Mouse (Mus musculus) adrenal gland, adult (tissue): ENCODE results near the gene Fryl.

Experiments
- DNase-seq, 2 experiments: peaks; one replicate each; pipeline ENCODE4 v3.0.0; 2022 to 2023; ENCODE audit warnings: low spot score in 1 of 2; ENCODE audit not compliant: inconsistent age in 2 of 2

Fryl gene

GRCm38 (mm10) chr5:73198690-73199089 lies 57.7 kb downstream of the Fryl start:
- peak in 1 of 2 experiments; percentile 21 for DNase-seq

- no peak for DNase-seq
Observed at GRCm38 (mm10) chr5:73197796-73198195, 58.6 kb downstream of the Fryl start.

DNA sequence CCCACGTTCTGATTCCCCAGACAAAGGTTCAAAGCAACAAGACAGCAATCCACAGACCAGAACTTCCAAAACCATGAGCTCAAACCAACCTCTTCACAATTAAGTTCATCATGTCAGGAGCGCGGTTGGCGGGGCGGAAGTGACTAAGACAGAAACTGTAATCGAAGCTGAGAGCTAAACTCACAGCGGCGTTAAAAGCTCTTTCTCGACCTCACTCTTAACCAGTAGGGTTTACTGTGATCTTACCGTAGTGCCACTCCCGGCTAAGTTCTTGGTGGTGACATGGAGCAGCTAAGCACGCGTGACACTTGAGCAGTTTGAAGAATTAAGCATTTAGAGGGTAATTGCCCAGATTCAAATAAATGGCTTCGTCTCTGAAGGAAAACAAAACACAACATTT lies 61.7 kb downstream of the Fryl start:
- DNase-seq, result no peak

DNA sequence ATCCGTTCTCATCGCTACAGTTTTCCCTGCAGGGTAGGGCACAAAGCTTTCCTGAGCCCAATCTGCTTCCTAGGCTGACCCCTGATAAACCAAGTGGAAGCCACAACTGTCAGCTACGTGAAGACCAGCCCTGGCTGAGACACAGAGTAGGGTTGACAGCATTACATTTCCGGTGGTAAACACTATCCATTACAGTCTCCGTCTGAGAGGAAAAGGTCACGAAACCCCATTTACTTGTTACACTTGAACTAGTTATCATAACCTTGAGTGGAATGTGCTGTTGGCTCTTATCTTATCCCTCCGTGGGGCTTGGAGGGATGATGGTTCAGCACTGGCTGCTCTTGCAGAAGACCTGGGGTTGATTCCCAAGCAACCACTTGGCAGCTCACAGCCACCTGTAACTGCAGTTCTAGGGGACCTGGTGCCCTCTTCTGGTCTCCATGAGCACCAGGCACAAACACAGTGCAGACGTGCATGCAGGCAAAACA lies 62.3 kb downstream of the Fryl start:
- DNase-seq, result peak; percentile 27 to 71

GRCm38 (mm10) chr5:73193627-73194026 lies 62.8 kb downstream of the Fryl start:
- no peak for DNase-seq

DNA sequence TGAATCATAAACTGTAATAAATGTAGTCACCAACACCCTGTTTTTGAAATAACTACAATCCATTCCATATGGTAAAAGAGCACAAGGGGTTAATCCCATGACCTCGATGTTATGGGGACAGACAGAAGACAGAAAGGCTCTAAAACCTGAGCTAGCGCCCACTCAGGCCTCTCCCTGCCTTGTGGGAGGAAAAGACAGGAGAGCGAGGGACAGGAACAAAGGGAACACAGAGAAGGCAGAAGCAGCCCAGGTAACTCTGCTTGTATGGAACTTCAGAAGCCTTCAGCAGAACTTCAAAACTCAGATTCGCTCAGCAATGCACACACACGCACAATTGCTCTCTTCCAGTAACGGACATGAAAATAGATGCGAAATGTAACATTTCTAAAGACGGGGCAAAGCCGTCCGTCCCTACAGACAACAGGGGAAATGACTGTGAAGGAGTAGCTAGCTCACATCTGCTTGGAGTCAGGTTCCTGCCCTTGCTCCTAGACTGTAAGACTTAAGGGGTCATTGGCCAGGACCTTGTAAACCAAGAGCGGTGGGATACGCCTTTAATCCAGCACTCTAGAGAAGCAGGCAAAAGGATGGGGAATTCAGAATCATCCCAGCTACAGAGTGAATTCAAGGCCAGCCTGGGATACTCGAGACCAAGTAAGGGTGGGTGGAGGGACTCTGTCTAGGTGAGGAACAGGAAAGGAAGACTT lies 63.4 kb downstream of the Fryl start:
- no peak for DNase-seq

- no peak for DNase-seq
Observed at GRCm38 (mm10) chr5:73191765-73192164, 64.7 kb downstream of the Fryl start.

- no peak for DNase-seq
Observed at GRCm38 (mm10) chr5:73190164-73190563, 66.3 kb downstream of the Fryl start.

DNA sequence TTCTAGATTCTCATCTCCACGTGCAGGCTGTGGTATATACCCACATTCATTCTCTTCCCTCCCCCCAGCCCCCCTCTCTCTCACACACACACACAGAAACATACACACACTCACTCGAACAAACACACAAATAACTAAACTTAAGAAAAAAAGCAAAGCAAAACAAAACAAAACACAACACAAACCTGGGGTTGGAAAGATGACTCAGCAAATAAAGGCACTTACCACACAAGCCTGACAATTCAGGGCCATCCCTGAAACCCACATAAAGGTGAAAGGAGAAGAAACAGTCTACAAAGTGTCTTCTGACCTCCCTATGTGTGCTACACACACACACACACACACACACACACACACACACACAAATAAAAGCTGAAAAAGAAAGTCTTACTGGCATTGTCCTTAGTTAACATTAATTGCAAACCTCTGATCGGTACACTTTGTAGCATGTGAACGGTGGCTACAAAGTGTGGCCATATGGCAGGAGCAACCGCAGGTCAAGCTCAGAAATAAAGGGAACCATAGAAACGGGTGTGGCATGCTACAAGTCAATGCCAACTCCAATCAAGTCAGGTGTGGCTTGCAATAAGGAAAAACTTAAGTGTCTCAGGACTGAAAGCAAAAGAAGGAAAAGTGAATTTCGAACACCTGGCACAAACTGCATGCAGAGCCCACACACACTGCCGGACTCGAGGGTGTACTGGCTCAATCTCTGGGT lies 66.8 kb downstream of the Fryl start:
- no peak for DNase-seq

DNA sequence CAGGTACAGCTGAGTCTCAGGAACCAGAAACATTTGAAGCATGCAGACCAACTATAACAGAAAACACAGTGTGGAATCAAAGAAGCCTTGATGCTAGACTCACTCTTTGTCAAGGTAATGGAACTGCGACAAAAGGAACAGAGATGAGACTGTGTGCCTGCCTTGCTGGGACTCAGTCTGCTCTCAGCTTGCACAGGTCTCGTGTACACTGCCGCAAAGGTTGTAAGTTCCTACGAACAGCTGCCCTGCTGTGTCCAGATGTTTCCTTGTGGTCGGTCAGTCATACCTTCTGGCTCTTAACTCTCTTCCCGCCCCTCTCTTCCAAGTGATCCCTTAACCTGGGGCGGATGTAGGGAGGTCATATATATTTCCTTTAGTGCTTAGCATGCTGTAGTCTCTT lies 67.8 kb downstream of the Fryl start:
- no peak for DNase-seq

GRCm38 (mm10) chr5:73188164-73188563 lies 68.3 kb downstream of the Fryl start:
- DNase-seq, result no peak

DNA sequence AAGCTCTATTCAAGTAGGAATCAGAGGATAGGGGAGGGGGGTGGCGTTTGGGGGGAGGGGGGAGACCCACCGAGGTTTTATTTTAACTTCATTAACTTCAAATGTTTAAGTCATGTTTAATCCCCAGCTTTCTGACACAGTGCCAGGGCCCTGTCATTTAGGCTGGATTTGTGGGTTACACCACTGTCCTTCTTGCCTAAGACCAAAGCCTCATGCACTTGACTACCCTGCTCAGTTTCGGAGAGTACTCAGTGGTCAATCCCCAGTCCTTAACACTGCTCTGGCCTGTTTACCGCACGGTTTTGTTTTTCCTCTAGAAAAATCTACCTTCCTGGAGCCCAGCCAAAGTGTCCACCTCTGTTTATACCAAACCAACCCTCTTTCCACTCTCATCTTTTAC lies 69.5 kb downstream of the Fryl start:
- DNase-seq, result peak in 1 of 2 experiments; percentile 63

- DNase-seq, result no peak
Observed at GRCm38 (mm10) chr5:73185424-73185823, 71.0 kb downstream of the Fryl start.

DNA sequence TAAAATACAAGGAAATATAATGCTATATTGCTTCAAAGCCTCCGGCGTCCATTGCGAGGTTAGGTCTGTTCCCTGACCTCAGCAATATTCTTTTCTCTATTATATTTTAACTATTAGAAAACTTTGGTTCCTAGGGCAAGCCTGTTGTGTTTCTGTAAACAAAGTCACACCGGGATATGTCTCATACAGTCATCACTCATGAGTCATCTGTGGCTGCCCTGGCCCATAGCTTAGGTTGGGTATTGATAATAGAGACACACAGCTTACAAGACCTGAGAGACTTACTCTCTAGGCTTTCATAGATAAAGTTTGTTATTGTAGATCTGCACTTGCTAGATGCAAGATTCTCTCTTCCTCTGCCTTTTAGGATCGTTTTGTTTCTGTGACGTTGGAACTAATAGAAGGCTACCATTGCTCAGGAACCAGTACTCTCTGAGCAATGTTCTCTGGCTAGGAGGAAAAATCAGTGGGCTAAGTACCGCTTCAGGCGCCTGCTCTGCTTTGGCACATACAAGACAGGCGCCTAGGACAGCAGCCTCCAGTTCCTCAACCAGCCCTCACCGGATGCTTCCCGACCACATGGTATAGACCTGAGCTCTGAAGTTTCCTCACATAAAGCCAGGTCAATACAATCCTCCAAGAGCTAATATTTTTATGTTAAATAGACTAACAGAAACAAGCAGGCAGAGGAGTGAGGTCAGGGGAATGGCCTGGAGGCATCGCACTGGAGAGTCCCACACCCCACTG lies 73.5 kb downstream of the Fryl start:
- no peak for DNase-seq

GRCm38 (mm10) chr5:73182191-73182590 lies 74.2 kb downstream of the Fryl start:
- no peak for DNase-seq

GRCm38 (mm10) chr5:73176294-73176693 lies 80.1 kb downstream of the Fryl start:
- no peak for DNase-seq

DNA sequence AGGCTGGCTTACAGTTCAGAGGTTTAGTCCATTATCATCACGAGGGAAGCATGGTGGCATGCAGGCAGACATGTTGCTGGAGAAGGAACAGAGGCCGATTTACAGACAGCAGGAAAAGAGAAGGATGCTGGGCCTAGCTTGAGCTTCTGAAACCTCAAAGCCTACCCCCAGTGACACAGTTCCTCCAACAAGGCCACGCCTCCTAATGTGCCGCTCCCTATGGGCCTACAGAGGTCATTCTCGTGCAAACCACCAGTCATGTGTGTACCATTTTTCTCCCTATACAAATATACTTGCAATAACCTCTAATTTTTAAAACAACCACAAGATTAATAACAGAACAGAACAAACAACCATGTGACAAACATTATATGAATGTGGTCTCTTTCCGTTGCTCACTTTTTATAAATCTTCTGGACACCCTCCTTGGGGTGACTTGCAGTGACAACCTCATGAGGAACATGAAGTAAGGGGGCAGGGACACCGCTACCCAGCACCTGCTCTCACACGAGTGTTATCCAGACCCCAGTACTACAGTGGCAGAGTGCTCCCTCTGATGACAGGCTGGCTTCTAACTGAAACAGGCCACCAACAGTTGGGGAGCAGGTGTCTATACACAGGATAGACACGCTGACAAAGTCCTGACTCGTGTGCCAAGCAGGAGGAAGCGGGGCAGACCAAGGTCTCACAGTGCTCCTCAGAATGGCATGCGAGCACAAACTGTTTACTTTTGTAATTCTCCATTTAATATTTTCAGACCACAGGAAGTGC lies 80.9 kb downstream of the Fryl start:
- DNase-seq, result peak in 1 of 2 experiments; percentile 38

DNA sequence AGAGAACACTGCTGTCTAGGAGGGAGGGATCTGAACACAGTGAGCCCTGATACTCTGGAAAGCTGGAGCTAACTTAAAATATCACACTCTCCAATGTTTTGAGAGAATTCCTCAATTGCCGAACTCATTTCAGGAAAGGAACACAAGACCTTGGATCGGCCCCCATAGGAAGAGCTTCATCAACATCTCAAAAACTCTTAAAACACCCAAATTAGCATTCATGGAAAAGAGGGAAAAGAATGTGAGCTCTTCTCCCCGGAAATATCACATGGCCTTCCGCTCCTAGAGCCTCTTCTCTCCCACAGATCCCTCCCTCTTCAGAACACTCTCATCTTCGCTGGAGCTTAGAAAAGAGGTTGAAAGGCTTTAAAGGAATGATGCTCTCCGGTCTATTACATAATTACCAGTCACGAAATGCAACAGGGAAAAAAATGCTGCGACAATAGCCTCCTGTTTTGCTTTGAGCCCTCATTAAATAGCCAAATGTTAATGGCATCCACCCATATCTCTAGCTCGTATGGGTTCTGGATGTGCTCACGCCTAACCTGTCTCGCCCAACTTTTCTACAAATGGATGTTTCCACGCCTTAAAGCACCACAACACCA lies 84.4 kb downstream of the Fryl start:
- no peak for DNase-seq

- peak in 1 of 2 experiments; percentile 44 for DNase-seq
Observed at GRCm38 (mm10) chr5:73171203-73171602, 85.2 kb downstream of the Fryl start.

DNA sequence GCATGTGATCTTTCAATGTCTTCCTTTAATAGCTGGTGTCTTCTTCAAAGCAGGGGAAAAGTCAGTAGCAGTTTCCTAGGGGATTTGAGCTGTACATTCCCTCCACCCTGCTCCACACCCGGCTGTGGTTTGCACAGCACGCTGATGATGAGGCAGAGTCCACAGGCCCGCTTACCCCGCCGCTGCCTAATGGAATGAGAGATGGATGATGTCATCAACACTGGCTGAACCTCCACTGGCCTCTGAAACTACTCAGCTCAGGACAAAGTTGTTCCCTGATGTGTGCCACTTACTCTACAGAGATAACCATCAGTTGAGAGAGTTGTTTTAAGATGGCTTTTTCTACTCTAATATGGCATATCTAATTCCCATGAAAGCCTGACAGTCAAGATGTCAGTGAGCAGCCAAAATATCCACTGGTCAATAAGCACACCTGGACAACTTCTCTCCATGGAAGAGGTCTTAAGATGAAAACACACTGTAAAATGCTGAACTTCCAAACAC lies 87.6 kb downstream of the Fryl start:
- peak; percentile 42 to 44 for DNase-seq
